Mouse (Mus musculus) forebrain, embryonic 12.5 days (tissue): Measurements from ENCODE around the gene Rsrc1. TPM values are rescaled to one million over a fixed set of nuclear protein-coding genes. Genes with fewer than 3 reads are reported as not detected.
"Not testable (repeated sequence)": the region's sequence is repeated elsewhere in the genome, so short reads cannot be mapped to it uniquely, and the experiment has no call there.

Experiments
- ATAC-seq: fragments of 200-750 bp; cut with Nextera tagmentation; 2 replicates; pipeline ENCODE4 v1.8.0; 2017; ENCODE audit warnings: moderate TSS enrichment; ENCODE audit not compliant: low FRiP score
- H3K27ac ChIP-seq: fragments of 300-500 bp; sonication (generic); 2 replicates; pipeline ENCODE4 v1.5.1; 2016; ENCODE audit warnings: mild to moderate bottlenecking
- H3K27me3 ChIP-seq: fragments of 300-500 bp; sonication (generic); 2 replicates; pipeline ENCODE4 v1.6.1; 2016; ENCODE audit warnings: mild to moderate bottlenecking
- H3K36me3 ChIP-seq: fragments of 300-500 bp; sonication (generic); replicated peaks from 2 replicates; pipeline ENCODE4 v1.6.1; 2016; ENCODE audit warnings: mild to moderate bottlenecking
- H3K4me1 ChIP-seq: fragments of 300-500 bp; sonication (generic); 2 replicates; pipeline ENCODE4 v1.6.1; 2016
- H3K4me2 ChIP-seq: fragments of 300-500 bp; sonication (generic); 2 replicates; pipeline ENCODE4 v1.6.1; 2016; ENCODE audit warnings: mild to moderate bottlenecking, moderate library complexity
- H3K4me3 ChIP-seq: fragments of 300-500 bp; sonication (generic); replicated peaks from 2 replicates; pipeline ENCODE4 v1.5.1; 2016; ENCODE audit warnings: mild to moderate bottlenecking
- H3K9ac ChIP-seq: fragments of 300-500 bp; sonication (generic); 2 replicates; pipeline ENCODE4 v1.6.1; 2016; ENCODE audit warnings: mild to moderate bottlenecking
- H3K9me3 ChIP-seq: fragments of 300-500 bp; sonication (generic); 2 replicates; pipeline ENCODE4 v1.6.1; 2016
- WGBS: fragments of 180-500 bp; shearing (Covaris S2); methylation state at CpG from one replicate; pipeline ENCODE4 v1.1.7; 2016; 5-methylcytosine and 5-hydroxymethylcytosine counted together
- polyA plus RNA-seq: library from polyadenylated mRNA; unstranded; fragments of >200 nt; fragmentation: Nextera tagmentation; extraction: Ambion mirVana; gene quantifications from 2 replicates; pipeline ENCODE4 v1.2.1, GENCODE M21; 2016

Rsrc1 gene
- polyA plus RNA-seq, 1 experiment from 2014 or later = 44.5 TPM

DNA sequence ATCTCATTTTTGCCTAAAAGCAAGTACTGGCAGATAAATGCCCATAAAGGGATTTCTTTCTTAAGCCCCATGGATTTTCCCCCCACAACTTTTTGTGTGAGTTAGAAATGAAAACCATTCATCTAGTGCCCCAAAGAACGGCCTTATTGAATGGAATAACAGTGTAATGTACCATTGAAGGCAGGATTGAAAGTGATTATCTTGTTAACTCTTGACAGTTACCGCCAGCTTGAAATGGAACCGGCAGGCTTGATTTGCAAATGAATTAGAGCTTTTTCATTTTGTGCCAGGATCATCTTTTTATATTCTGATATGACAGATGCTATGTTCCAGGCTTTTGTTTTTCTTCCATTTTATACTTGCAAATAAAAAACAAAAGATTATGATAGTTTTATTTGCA is 166.1 kb downstream of the Rsrc1 start:
- Histone ChIP-seq H3K4me3 (no peak overlapping the region), H3K9ac (no peak overlapping the region), H3K4me2 (no peak overlapping the region), H3K27me3 (no peaks in the 10 kb centered on the region), H3K36me3 (no peaks in the 10 kb centered on the region), H3K4me1 (0 out of 2 replicates have a peak, but pooled peaks cover 3% of the 10 kb centered on the region), H3K27ac (no peak overlapping the region), H3K9me3 (no peaks in the 10 kb centered on the region)
- no peak for ATAC-seq
- 16% methylated on average over 3 of the region's 3 CpGs for WGBS

GRCm38 (mm10) chr3:67197179-67197578 is 216.0 kb downstream of the Rsrc1 start:
- H3K9me3 ChIP-seq = no peaks in the 10 kb centered on the region
- H3K4me3 ChIP-seq = no peak overlapping the region
- H3K36me3 ChIP-seq = no peaks in the 10 kb centered on the region
- H3K4me2 ChIP-seq = no peak overlapping the region
- H3K4me1 ChIP-seq = no peaks in the 10 kb centered on the region
- H3K27ac ChIP-seq = no peak overlapping the region
- no peaks in the 10 kb centered on the region for H3K27me3 ChIP-seq
- no peak overlapping the region for H3K9ac ChIP-seq
- 44% methylated on average over 3 of the region's 3 CpGs for WGBS
- ATAC-seq = no peak

DNA sequence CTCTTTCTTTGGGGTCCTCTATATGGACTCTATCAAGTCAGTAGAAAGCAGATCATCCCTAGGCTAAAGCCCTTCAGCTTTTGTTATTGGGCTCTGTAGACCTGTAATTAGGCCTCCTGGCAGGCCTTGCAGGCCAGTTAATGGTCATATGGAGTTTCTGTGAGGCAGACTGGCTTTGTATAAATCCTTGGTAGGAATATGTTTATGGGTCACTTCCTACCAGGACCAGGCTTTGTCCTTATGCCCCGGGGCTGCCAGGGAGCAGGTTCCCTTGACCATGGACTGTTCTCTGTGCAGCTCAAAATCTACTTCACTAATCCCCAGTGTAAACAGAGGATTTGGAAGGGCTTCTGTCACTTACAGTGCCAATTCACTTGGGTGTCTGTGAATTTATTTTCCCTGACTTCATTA is 231.9 kb downstream of the Rsrc1 start:
- Histone ChIP-seq H3K4me2 (no peak overlapping the region), H3K27me3 (no peaks in the 10 kb centered on the region), H3K9me3 (no peaks in the 10 kb centered on the region), H3K4me3 (no peak overlapping the region), H3K27ac (no peak overlapping the region), H3K9ac (no peak overlapping the region), H3K4me1 (peaks cover 5% of the 10 kb centered on the region; the same call in 1 of the 2 replicates), H3K36me3 (no peaks in the 10 kb centered on the region)
- ATAC-seq = no peak
- WGBS = 21% methylated on average over 1 of the region's 1 CpGs

- Histone ChIP-seq H3K4me3 (no peak overlapping the region), H3K9me3 (no peaks in the 10 kb centered on the region), H3K27ac (no peak overlapping the region), H3K9ac (no peak overlapping the region), H3K27me3 (no peaks in the 10 kb centered on the region), H3K36me3 (no peaks in the 10 kb centered on the region), H3K4me2 (no peak overlapping the region), H3K4me1 (0 out of 2 replicates have a peak, but pooled peaks cover 2% of the 10 kb centered on the region)
- ATAC-seq = no peak
- WGBS = 18% methylated on average over 3 of the region's 3 CpGs
Measured at GRCm38 (mm10) chr3:67232617-67233241, 251.5 kb downstream of the Rsrc1 start.

- not testable (repeated sequence) for H3K36me3 ChIP-seq, ATAC-seq, H3K9ac ChIP-seq, H3K9me3 ChIP-seq, H3K4me1 ChIP-seq, H3K27me3 ChIP-seq, H3K4me2 ChIP-seq, H3K27ac ChIP-seq, H3K4me3 ChIP-seq
- WGBS = 89% methylated on average over 10 of the region's 10 CpGs
Measured at GRCm38 (mm10) chr3:67242451-67242850, 261.3 kb downstream of the Rsrc1 start.

DNA sequence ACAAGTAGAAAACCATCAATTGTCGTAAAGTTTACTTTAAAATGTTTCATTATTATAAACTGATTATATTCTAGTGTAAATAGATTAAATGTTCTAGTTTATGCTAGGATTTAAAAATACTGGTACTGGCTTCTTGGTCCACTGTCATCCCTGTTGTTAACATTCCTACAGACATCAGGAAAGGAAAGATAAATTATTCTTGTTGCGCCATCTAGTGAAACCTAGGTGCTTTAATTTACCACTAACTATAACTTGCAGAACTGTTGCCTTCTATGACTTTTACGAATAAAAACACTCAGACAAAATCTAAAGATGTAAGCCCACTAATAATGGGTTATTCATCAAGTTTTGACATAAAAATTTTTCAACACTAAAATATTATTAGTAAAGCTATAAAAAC is 286.3 kb downstream of the Rsrc1 start:
- no peak overlapping the region for H3K9ac ChIP-seq
- H3K27me3 ChIP-seq = no peaks in the 10 kb centered on the region
- no peak overlapping the region for H3K4me2 ChIP-seq
- 73% methylated on average over 3 of the region's 3 CpGs for WGBS
- H3K27ac ChIP-seq = no peak overlapping the region
- H3K36me3 ChIP-seq = no peaks in the 10 kb centered on the region
- ATAC-seq = no peak
- no peak overlapping the region for H3K4me3 ChIP-seq
- H3K4me1 ChIP-seq = no peaks in the 10 kb centered on the region
- no peaks in the 10 kb centered on the region for H3K9me3 ChIP-seq

- 90% methylated on average over 4 of the region's 4 CpGs for WGBS
- Histone ChIP-seq H3K4me1 (no peaks in the 10 kb centered on the region), H3K9ac (no peak overlapping the region), H3K27ac (no peak overlapping the region), H3K36me3 (no peaks in the 10 kb centered on the region), H3K4me3 (no peak overlapping the region), H3K4me2 (no peak overlapping the region), H3K27me3 (no peaks in the 10 kb centered on the region), H3K9me3 (no peaks in the 10 kb centered on the region)
- ATAC-seq = no peak
Measured at GRCm38 (mm10) chr3:67279781-67280180, 298.6 kb downstream of the Rsrc1 start.

- WGBS = 90% methylated on average over 3 of the region's 3 CpGs
- no peak for ATAC-seq
- H3K4me3 ChIP-seq = no peak overlapping the region
- no peaks in the 10 kb centered on the region for H3K27me3 ChIP-seq
- no peaks in the 10 kb centered on the region for H3K9me3 ChIP-seq
- no peaks in the 10 kb centered on the region for H3K4me1 ChIP-seq
- H3K9ac ChIP-seq = no peak overlapping the region
- H3K36me3 ChIP-seq = no peaks in the 10 kb centered on the region
- H3K27ac ChIP-seq = no peak overlapping the region
- no peak overlapping the region for H3K4me2 ChIP-seq
Measured at GRCm38 (mm10) chr3:67280247-67280646, 299.1 kb downstream of the Rsrc1 start.

GRCm38 (mm10) chr3:67284039-67284438 is 302.8 kb downstream of the Rsrc1 start:
- H3K9me3 ChIP-seq = no peaks in the 10 kb centered on the region
- H3K9ac ChIP-seq = no peak overlapping the region
- WGBS = 92% methylated on average over 1 of the region's 1 CpGs
- H3K4me2 ChIP-seq = no peak overlapping the region
- H3K36me3 ChIP-seq = no peaks in the 10 kb centered on the region
- no peaks in the 10 kb centered on the region for H3K4me1 ChIP-seq
- no peaks in the 10 kb centered on the region for H3K27me3 ChIP-seq
- H3K4me3 ChIP-seq = no peak overlapping the region
- H3K27ac ChIP-seq = no peak overlapping the region
- no peak for ATAC-seq

DNA sequence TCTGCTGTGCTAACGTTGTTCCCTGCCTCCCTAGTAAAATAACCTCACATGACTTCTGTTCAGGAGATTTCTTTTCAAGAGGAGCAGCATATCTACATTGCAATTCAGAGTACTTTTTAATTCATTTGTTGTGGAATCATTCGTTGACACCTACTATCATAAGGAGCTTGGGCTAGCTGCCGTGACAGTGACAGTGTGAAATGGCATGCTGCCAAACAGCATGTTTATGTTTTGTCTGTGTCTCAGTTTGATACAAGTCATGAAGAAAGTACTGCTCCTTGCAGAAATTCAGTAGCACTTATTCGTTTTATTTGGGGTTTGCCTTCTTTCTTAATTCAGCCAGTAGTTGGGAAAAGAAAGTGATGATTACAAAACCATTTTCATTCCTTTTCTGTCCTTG is 303.7 kb downstream of the Rsrc1 start:
- whole genome bisulfite sequencing = 74% methylated on average over 4 of the region's 4 CpGs
- no peaks in the 10 kb centered on the region for H3K36me3 ChIP-seq
- no peak for ATAC-seq
- no peaks in the 10 kb centered on the region for H3K27me3 ChIP-seq
- H3K27ac ChIP-seq = no peak overlapping the region
- no peak overlapping the region for H3K9ac ChIP-seq
- no peaks in the 10 kb centered on the region for H3K4me1 ChIP-seq
- H3K4me2 ChIP-seq = no peak overlapping the region
- no peak overlapping the region for H3K4me3 ChIP-seq
- no peaks in the 10 kb centered on the region for H3K9me3 ChIP-seq

DNA sequence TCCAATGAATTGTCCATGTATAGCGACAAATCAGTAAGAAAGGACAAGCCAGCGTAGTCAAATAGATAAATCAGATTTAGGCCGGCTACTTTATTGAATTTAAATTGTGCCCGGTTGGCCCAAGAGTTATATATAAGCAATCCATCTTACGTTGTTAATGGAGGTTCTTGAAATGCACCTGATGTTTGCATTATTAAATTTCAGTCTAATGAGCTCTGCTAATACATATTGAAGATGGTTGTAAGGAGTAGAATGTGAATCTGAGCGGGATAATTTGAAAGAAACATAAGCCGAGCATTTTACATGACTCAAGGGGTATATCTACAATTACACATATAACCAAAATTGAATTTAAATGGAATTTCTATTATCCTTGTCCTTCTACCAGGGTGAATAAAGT is 307.5 kb downstream of the Rsrc1 start:
- Histone ChIP-seq H3K4me1 (no peaks in the 10 kb centered on the region), H3K9me3 (no peaks in the 10 kb centered on the region), H3K4me3 (no peak overlapping the region), H3K9ac (no peak overlapping the region), H3K4me2 (no peak overlapping the region), H3K27me3 (no peaks in the 10 kb centered on the region), H3K27ac (no peak overlapping the region), H3K36me3 (no peaks in the 10 kb centered on the region)
- 88% methylated on average over 7 of the region's 7 CpGs for WGBS
- no peak for ATAC-seq

GRCm38 (mm10) chr3:67289482-67289881 is 308.3 kb downstream of the Rsrc1 start:
- H3K36me3 ChIP-seq = no peaks in the 10 kb centered on the region
- WGBS = 88% methylated on average over 6 of the region's 6 CpGs
- H3K27me3 ChIP-seq = no peaks in the 10 kb centered on the region
- H3K4me3 ChIP-seq = no peak overlapping the region
- no peak overlapping the region for H3K9ac ChIP-seq
- H3K4me1 ChIP-seq = no peaks in the 10 kb centered on the region
- H3K27ac ChIP-seq = no peak overlapping the region
- H3K9me3 ChIP-seq = no peaks in the 10 kb centered on the region
- H3K4me2 ChIP-seq = no peak overlapping the region
- ATAC-seq = no peak

GRCm38 (mm10) chr3:67308725-67309124 is 327.5 kb downstream of the Rsrc1 start:
- Histone ChIP-seq H3K9ac (no peak overlapping the region), H3K9me3 (no peaks in the 10 kb centered on the region), H3K4me1 (0 out of 2 replicates have a peak, but pooled peaks cover 2% of the 10 kb centered on the region), H3K36me3 (no peaks in the 10 kb centered on the region), H3K27me3 (no peaks in the 10 kb centered on the region), H3K4me2 (no peak overlapping the region), H3K4me3 (no peak overlapping the region), H3K27ac (no peak overlapping the region)
- no peak for ATAC-seq
- 39% methylated on average over 2 of the region's 2 CpGs for WGBS
